Mouse (Mus musculus) kidney, adult 2 months (tissue): ENCODE results near the gene Gsg1l. TPM values are rescaled to one million over a fixed set of nuclear protein-coding genes. Genes with fewer than 3 reads are reported as not detected.

Experiments used
- DNase-seq: peaks from one replicate; pipeline ENCODE4 v3.0.0; 2021
- H3K27ac ChIP-seq: fragments of 200-500 bp; 2 replicates; pipeline ENCODE4 v1.5.1; 2012; ENCODE audit warnings: low read depth, low read length, control low read depth, inconsistent platforms; ENCODE audit not compliant: insufficient read depth
- H3K27me3 ChIP-seq: fragments of 200-500 bp; replicated peaks from 2 replicates; pipeline ENCODE4 v1.6.1; 2012; ENCODE audit warnings: mild to moderate bottlenecking, moderate library complexity, low read length, inconsistent platforms; ENCODE audit not compliant: control insufficient read depth, insufficient read depth
- H3K36me3 ChIP-seq: fragments of 200-500 bp; 2 replicates; pipeline ENCODE4 v1.6.1; 2012; ENCODE audit warnings: mild to moderate bottlenecking, moderate library complexity, low read length, inconsistent platforms; ENCODE audit not compliant: control insufficient read depth, insufficient read depth
- H3K4me1 ChIP-seq: fragments of 200-500 bp; 2 replicates; pipeline ENCODE4 v1.6.1; 2011; ENCODE audit warnings: low read length; ENCODE audit not compliant: control insufficient read depth, insufficient read depth
- H3K4me3 ChIP-seq: fragments of 200-500 bp; 2 replicates; pipeline ENCODE4 v1.5.1; 2011; ENCODE audit warnings: mild to moderate bottlenecking, low read depth, low read length, control low read depth; ENCODE audit not compliant: insufficient read depth
- CTCF ChIP-seq: fragments of 200-500 bp; conservative IDR thresholded peaks from 2 replicates; pipeline ENCODE4 v1.5.1; 2011; ENCODE audit warnings: low read depth, mild to moderate bottlenecking, control low read depth, low read length, moderate library complexity, mixed read lengths; ENCODE audit not compliant: insufficient read depth, insufficient read length
- POLR2A ChIP-seq: fragments of 200-500 bp; IDR thresholded peaks from one replicate; pipeline ENCODE4 v1.6.1; 2011; ENCODE audit warnings: low read depth, low read length, control low read depth
- WGBS: fragments of 180-500 bp; shearing (Covaris S2); methylation state at CpG from one replicate; pipeline ENCODE4 v1.1.7; 2018; 5-methylcytosine and 5-hydroxymethylcytosine counted together
- polyA plus RNA-seq: library from polyadenylated mRNA; depleted of rRNA; stranded (reverse); fragments of >200 nt; gene quantifications from 2 replicates; pipeline ENCODE4 v1.2.3, GENCODE M21; 2012

Gene Gsg1l
- polyA plus RNA-seq, 1 experiment: 0.33 TPM

DNA sequence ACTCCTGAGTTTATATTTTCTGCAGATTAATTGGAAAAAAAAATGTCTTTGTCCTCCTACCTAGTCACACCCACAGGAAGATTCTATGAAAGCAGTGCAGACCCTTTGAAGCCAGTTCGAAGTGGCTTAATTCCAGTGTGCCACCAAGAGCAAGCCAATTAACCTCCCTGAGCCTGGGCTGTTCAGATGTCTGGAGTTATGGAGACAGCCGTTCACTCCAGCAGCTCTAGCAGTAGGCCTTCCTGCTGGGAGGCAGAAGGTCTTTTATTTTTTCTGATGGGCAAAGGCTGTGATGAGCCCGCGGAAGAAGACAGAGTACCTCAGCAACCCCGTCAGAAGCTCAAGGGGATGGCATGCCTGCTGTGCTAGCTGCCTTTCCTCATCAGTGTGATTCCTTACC lies 127.2 kb downstream of the Gsg1l start:
- Histone ChIP-seq H3K4me3 (no peak overlapping the region), H3K27me3 (no peaks in the 10 kb centered on the region), H3K36me3 (no peaks in the 10 kb centered on the region), H3K4me1 (peaks cover 16% of the 10 kb centered on the region), H3K27ac (no peak overlapping the region)
- WGBS: 81% methylated on average over 5 of the region's 5 CpGs
- DNase-seq: no peak
- TF ChIP-seq POLR2A: no peak
- no peak for TF ChIP-seq CTCF

- peak; percentile 18 for DNase-seq
- TF ChIP-seq CTCF: no peak
- TF ChIP-seq POLR2A: no peak
- H3K4me1 ChIP-seq: peaks cover 16% of the 10 kb centered on the region
- no peaks in the 10 kb centered on the region for H3K36me3 ChIP-seq
- H3K27ac ChIP-seq: 0 out of 2 replicates have a peak overlapping the region, but pooled peaks have one; percentile 27
- no peak overlapping the region for H3K4me3 ChIP-seq
- no peaks in the 10 kb centered on the region for H3K27me3 ChIP-seq
- 71% methylated on average over 3 of the region's 3 CpGs for WGBS
Observed at GRCm38 (mm10) chr7:125954356-125954878, 127.8 kb downstream of the Gsg1l start.

- Histone ChIP-seq H3K27ac (peak overlapping the region; percentile 27; the same call in 1 of the 2 replicates), H3K27me3 (no peaks in the 10 kb centered on the region), H3K4me3 (no peak overlapping the region), H3K36me3 (no peaks in the 10 kb centered on the region), H3K4me1 (peaks cover 16% of the 10 kb centered on the region)
- peak; percentile 75 for DNase-seq
- WGBS: 47% methylated on average over 6 of the region's 6 CpGs
- TF ChIP-seq POLR2A: no peak
- TF ChIP-seq CTCF: no peak
Observed at GRCm38 (mm10) chr7:125953844-125954243, 128.4 kb downstream of the Gsg1l start.

- Histone ChIP-seq H3K36me3 (no peaks in the 10 kb centered on the region), H3K4me1 (peaks cover 16% of the 10 kb centered on the region), H3K4me3 (no peak overlapping the region), H3K27me3 (no peaks in the 10 kb centered on the region), H3K27ac (no peak overlapping the region)
- TF ChIP-seq POLR2A (no peak), CTCF (no peak)
- 48% methylated on average over 7 of the region's 7 CpGs for WGBS
- DNase-seq: peak; percentile 73
Observed at GRCm38 (mm10) chr7:125951911-125952310, 130.3 kb downstream of the Gsg1l start.

GRCm38 (mm10) chr7:125948973-125949372 lies 133.2 kb downstream of the Gsg1l start:
- Histone ChIP-seq H3K27me3 (no peaks in the 10 kb centered on the region), H3K4me1 (peaks cover 14% of the 10 kb centered on the region), H3K36me3 (no peaks in the 10 kb centered on the region), H3K27ac (no peak overlapping the region), H3K4me3 (no peak overlapping the region)
- WGBS: 82% methylated on average over 4 of the region's 4 CpGs
- no peak for TF ChIP-seq CTCF
- TF ChIP-seq POLR2A: no peak
- no peak for DNase-seq

GRCm38 (mm10) chr7:125945915-125946314 lies 136.3 kb downstream of the Gsg1l start:
- DNase-seq: no peak
- no peak overlapping the region for H3K4me3 ChIP-seq
- TF ChIP-seq CTCF (no peak), POLR2A (no peak)
- no peaks in the 10 kb centered on the region for H3K4me1 ChIP-seq
- no peaks in the 10 kb centered on the region for H3K36me3 ChIP-seq
- 86% methylated on average over 8 of the region's 8 CpGs for WGBS
- H3K27ac ChIP-seq: no peak overlapping the region
- no peaks in the 10 kb centered on the region for H3K27me3 ChIP-seq

GRCm38 (mm10) chr7:125944631-125945030 lies 137.6 kb downstream of the Gsg1l start:
- WGBS: 82% methylated on average over 5 of the region's 5 CpGs
- no peak overlapping the region for H3K27ac ChIP-seq
- no peak for DNase-seq
- H3K4me1 ChIP-seq: no peaks in the 10 kb centered on the region
- no peak for TF ChIP-seq POLR2A
- no peak for TF ChIP-seq CTCF
- no peaks in the 10 kb centered on the region for H3K36me3 ChIP-seq
- H3K4me3 ChIP-seq: no peak overlapping the region
- H3K27me3 ChIP-seq: no peaks in the 10 kb centered on the region

- Histone ChIP-seq H3K4me1 (no peaks in the 10 kb centered on the region), H3K4me3 (no peak overlapping the region), H3K27ac (no peak overlapping the region), H3K27me3 (no peaks in the 10 kb centered on the region), H3K36me3 (no peaks in the 10 kb centered on the region)
- no peak for DNase-seq
- TF ChIP-seq POLR2A (no peak), CTCF (no peak)
- WGBS: 97% methylated on average over 4 of the region's 4 CpGs
Observed at GRCm38 (mm10) chr7:125943511-125943910, 138.7 kb downstream of the Gsg1l start.
